Mouse (Mus musculus) G1E (cell line): ENCODE data around the gene Mpdu1. TPM values are rescaled to one million over a fixed set of nuclear protein-coding genes. Genes with fewer than 3 reads are reported as not detected.

Experiments
- ATAC-seq: 2 replicates; pipeline ENCODE4 v1.8.0; 2016; ENCODE audit warnings: mild to moderate bottlenecking; ENCODE audit not compliant: insufficient number of reproducible peaks, poor library complexity, low FRiP score, severe bottlenecking; ENCODE audit errors: extremely low read depth
- DNase-seq: peaks from one replicate; pipeline ENCODE4 v3.0.0; 2012; ENCODE audit warnings: low spot score
- H3K27me3 ChIP-seq: 2 replicates; pipeline ENCODE4 v1.6.1; 2012; ENCODE audit warnings: mild to moderate bottlenecking, low read length, inconsistent platforms; ENCODE audit not compliant: insufficient read depth
- H3K36me3 ChIP-seq: replicated peaks from 2 replicates; pipeline ENCODE3; 2012; ENCODE audit warnings: mild to moderate bottlenecking, inconsistent platforms
- H3K4me1 ChIP-seq: 2 replicates; pipeline ENCODE4 v1.6.1; 2012; ENCODE audit warnings: low read depth, low read length, inconsistent platforms, mixed read lengths; ENCODE audit not compliant: insufficient read depth
- H3K4me3 ChIP-seq: 2 replicates; pipeline ENCODE4 v1.5.1; 2012; ENCODE audit warnings: low read depth, mild to moderate bottlenecking, inconsistent platforms, low read length, moderate library complexity, mixed read lengths
- H3K9me3 ChIP-seq: replicated peaks from 2 replicates; pipeline ENCODE4 v1.6.1; 2012; ENCODE audit warnings: inconsistent platforms
- CTCF ChIP-seq: IDR thresholded peaks from 2 replicates; pipeline ENCODE4 v1.5.1; 2012; ENCODE audit warnings: low read depth, low read length, inconsistent platforms, mixed read lengths
- GATA1 ChIP-seq: IDR thresholded peaks from 2 replicates; pipeline ENCODE4 v1.6.1; 2012; ENCODE audit warnings: borderline replicate concordance, low read length, inconsistent platforms, mixed read lengths
- GATA2 ChIP-seq: IDR thresholded peaks from 2 replicates; pipeline ENCODE4 v1.6.1; 2012; ENCODE audit warnings: low read depth, low read length, inconsistent platforms, borderline replicate concordance
- POLR2AphosphoS5 ChIP-seq: IDR thresholded peaks from 2 replicates; pipeline ENCODE4 v1.6.1; 2012; ENCODE audit warnings: low read depth, low read length, inconsistent platforms; ENCODE audit not compliant: insufficient replicate concordance
- TAL1 ChIP-seq: conservative IDR thresholded peaks from 2 replicates; pipeline ENCODE4 v1.6.1; 2012; ENCODE audit warnings: low read depth, low read length, inconsistent platforms, mixed read lengths
- polyA plus RNA-seq: library from polyadenylated mRNA; stranded (reverse); fragments of >175 nt; gene quantifications from 2 replicates; pipeline ENCODE4 v1.2.3, GENCODE M21; 2012
- total RNA-seq, 2 experiments: library from RNA; stranded (forward) in 1 of 2; stranded (reverse) in 1 of 2; fragments of 200-1000 nt in 1 of 2; fragments of >200 nt in 1 of 2; fragmentation: Nextera tagmentation in 1 of 2; gene quantifications; 2 replicates each; pipeline ENCODE4 v1.2.3; 2014 to 2017

Gene Mpdu1
- total and polyA plus RNA-seq, 3 experiments, result 24.9 to 43.4 (median 27.0) TPM

DNA sequence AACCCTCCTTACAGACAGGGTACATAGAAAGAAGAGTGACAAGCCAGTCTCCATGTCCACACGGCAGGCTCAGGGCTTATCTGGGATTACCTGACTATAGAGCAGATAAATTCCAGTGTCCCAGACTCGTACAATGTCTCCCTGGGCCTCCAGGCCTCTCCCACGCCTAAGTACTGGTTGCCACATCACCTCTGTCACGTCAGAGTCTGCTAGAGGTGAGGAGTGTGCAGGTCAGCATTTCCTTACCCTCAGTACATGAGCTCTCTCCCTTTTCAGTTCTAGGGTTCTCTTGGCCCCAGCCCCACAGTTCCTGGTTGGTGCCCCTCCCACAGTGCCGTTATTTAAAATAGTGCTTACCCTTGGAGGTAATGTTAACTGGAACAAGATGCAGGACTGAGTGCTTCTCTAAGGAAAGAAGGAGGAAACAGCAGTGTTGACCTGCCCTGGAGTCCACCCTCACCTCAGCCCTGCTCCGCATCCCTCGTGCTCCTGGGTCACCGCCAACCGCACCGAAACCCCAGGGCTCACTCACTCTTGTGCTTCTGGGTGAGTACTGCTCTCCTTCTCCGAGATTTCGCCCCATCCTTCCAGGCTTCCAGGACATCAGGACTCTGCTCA lies 21.8 kb upstream of the Mpdu1 start:
- ATAC-seq (no peak), DNase-seq (no peak)
- Histone ChIP-seq H3K27me3 (peaks cover 45% of the 10 kb centered on the region), H3K36me3 (peaks cover 13% of the 10 kb centered on the region), H3K9me3 (no peaks in the 10 kb centered on the region), H3K4me1 (peaks cover 47% of the 10 kb centered on the region), H3K4me3 (no peak overlapping the region)
- TF ChIP-seq TAL1 (no peak), CTCF (no peak), GATA1 (no peak), POLR2AphosphoS5 (no peak), GATA2 (no peak)

DNA sequence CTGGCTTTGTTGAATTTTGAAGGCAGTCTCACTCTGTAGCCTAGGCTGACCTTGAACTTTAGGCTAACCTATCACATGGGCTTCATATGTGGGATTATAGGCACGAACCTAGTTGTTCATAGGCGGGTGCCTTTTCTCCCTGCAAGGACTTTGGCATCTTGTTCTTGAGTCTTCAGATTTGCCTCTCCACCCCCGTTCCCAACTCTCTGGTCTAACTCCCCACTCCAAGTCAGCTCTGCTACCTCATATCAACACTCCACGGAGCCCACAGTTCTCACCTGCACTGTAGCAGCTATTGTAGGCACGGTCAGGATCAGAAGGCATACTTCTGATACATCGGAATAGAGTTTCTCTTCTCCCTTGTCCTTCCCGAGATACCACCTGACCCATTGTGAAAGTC lies 21.1 kb upstream of the Mpdu1 start:
- Histone ChIP-seq H3K4me3 (no peak overlapping the region), H3K36me3 (peaks cover 20% of the 10 kb centered on the region), H3K27me3 (peaks cover 42% of the 10 kb centered on the region), H3K4me1 (peaks cover 52% of the 10 kb centered on the region), H3K9me3 (no peaks in the 10 kb centered on the region)
- ATAC-seq, result no peak
- TF ChIP-seq GATA2 (no peak), POLR2AphosphoS5 (no peak), GATA1 (no peak), CTCF (no peak), TAL1 (no peak)
- no peak for DNase-seq

DNA sequence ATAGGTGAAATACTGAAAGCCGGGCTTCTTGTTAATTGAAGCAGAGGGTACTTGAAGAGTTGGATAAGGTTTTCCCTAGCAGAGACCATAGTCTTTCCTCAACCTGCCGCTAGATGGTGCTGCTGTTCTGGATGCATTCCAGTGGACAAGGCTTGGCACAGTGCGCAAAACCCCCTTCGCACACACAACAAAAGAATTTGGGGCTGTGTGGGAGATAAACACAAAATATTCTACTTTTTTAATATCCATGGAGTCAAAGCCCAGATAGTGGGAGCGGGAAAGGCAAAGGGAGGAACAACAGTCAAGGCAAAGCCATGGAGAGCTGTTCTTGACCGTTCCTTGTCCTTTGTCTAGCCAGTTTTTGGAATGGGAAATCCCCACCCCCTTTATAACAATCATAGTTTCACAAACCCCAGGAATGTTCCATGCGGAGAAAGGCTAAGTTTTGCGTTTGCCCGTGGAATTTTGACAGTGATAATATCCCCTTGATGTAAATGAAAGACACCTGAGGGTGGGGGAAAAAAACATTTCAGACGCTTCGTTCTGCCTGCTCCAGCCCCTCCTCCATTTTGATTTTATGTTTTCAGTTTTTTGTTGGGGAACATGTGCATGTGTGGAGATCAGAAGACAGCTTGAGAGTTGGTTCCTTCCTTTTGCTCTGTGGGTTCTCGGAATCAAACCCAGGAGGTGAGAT lies 20.5 kb upstream of the Mpdu1 start:
- TF ChIP-seq CTCF, result peak; percentile 75
- no peak for TF ChIP-seq GATA2
- H3K4me1 ChIP-seq, result peaks cover 58% of the 10 kb centered on the region
- peaks cover 37% of the 10 kb centered on the region for H3K27me3 ChIP-seq
- peaks cover 26% of the 10 kb centered on the region for H3K36me3 ChIP-seq
- DNase-seq, result peak; percentile 53
- peak; percentile 38 for ATAC-seq
- H3K9me3 ChIP-seq, result no peaks in the 10 kb centered on the region
- H3K4me3 ChIP-seq, result no peak overlapping the region

DNA sequence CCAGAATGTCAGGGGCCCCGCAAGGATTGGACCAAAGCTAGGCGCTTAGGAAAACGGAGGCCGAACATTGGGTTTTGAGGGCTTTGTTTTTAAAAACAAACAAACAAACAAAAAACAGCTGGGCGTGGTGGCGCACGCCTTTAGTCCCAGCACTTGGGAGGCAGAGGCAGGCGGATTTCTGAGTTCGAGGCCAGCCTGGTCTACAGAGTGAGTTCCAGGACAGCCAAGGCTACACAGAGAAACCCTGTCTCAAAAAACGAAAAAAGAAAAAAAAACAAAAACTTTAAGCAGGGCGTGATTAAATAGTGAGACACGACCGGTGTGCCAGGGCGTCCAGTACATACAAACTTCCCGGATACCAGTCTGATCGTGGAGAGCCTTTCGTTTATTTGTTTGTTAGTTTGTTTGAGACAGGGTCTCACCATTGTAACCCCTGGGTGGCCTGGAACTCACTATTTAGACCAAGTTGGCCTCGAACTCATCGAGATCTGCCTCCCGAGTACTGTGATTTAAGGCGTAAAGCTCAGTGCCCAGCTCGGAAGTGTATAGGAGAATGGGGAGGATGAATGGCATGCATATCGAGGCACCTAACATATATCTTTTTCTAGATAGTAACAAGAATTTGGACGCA lies 19.9 kb upstream of the Mpdu1 start:
- Histone ChIP-seq H3K4me1 (peaks cover 60% of the 10 kb centered on the region), H3K4me3 (peak overlapping the region; percentile 85), H3K36me3 (peaks cover 32% of the 10 kb centered on the region), H3K27me3 (peaks cover 37% of the 10 kb centered on the region), H3K9me3 (no peaks in the 10 kb centered on the region)
- DNase-seq (no peak), ATAC-seq (no peak)
- TF ChIP-seq TAL1, result no peak
- no peak for TF ChIP-seq POLR2AphosphoS5
- TF ChIP-seq GATA1, result no peak
- no peak for TF ChIP-seq CTCF
- no peak for TF ChIP-seq GATA2

DNA sequence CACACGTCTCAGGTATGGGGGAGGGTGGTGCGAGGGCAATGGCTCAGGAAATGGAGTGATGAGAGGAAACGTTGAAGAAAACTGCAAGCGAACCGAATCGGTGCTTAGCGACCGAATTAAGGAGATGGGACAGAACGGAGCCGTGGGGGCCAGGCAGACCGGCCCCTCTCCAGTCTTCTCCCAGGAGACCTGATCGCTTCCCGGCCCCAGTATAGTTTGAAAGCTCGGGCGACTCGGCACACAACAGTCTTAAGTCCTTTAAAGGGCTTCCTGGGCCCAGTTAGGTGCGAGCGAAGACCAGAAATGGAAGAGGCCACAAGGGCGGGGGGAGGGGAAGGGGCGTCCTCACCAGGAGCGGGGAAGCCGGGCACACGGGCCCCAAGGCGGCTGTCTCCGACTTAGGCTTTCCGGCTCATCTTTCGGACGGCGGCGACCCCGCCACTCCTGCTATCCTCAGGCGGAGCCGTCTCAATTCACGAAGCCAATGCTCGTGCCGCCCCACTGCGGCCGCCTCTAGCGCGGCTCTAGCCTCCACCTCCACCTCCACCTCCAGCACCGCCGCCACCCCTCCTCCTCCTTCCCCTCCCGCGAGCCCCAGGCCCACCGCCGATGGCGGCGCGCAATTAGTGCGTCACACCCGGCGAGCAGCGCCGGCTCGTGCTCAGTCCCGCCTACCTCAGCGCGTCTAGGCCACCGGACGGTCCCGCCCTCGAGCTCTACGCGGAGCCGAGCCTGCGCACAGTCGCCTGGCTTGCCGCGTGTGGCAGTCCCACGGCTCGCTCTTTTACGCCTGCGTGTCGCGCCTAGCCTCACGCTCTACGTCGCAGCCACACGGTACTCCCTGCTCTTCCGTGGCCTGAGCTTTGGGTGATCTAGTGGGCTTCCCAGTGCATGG lies 19.1 kb upstream of the Mpdu1 start, which contains the start of gene Senp3:
Gene Senp3 (minus strand): TSS at position 771 of the 895 bp plus-strand sequence.
- peak within 1 kb of the TSS; percentile 85 for H3K4me3 ChIP-seq
- peaks cover 40% of the 10 kb centered on the region for H3K36me3 ChIP-seq
- H3K4me1 ChIP-seq, result peaks cover 63% of the 10 kb centered on the region
- peak; percentile 85 for ATAC-seq
- H3K27me3 ChIP-seq, result peaks cover 31% of the 10 kb centered on the region
- DNase-seq, result peak; percentile 92
- no peak for TF ChIP-seq GATA1
- no peak for TF ChIP-seq POLR2AphosphoS5
- TF ChIP-seq GATA2, result no peak
- TF ChIP-seq CTCF, result no peak
- no peak for TF ChIP-seq TAL1
- no peaks in the 10 kb centered on the region for H3K9me3 ChIP-seq

DNA sequence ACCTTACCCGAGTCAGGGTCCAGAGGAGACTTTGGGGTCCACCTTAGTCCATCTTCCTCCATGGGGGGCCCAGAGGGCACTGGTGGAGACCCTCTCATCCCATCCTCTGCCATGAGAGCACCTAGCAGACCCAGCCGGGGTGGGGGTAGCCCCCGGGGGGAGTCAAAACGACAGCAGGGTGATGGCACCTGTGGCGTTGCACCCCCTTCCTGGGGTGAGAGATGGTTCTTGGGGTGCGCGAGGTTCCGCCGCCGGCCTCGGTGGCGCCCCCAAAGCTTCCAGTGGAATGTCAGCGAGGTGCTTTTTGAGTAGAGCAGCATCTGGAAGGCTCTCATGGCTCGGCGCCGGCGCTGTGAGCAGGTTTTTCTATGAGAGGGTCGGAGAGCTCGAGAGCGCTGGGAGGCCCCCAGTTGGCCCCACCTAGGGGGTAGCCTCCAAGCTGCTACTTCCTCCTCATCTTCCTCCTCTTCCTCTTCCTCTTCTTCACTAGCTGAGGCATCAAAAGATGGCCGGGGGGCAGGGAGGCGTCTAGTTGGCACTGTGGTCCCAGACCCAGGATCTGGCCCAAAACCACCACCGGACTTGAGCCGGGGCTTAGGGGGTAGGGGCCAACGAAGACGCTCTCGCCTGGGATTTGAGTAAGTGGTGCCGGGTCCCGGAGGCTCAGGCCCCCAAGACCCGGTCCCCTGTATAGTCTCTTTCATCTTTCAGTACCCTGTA lies 17.9 kb upstream of the Mpdu1 start:
- Histone ChIP-seq H3K27me3 (peaks cover 19% of the 10 kb centered on the region), H3K4me1 (peaks cover 67% of the 10 kb centered on the region), H3K4me3 (peak overlapping the region; percentile 85), H3K36me3 (peaks cover 53% of the 10 kb centered on the region), H3K9me3 (no peaks in the 10 kb centered on the region)
- TF ChIP-seq GATA1, result no peak
- no peak for TF ChIP-seq GATA2
- no peak for DNase-seq
- ATAC-seq, result no peak
